Mouse (Mus musculus) hindbrain, embryonic 12.5 days (tissue): ENCODE data around the gene Ptprs. TPM values are rescaled to one million over a fixed set of nuclear protein-coding genes. Genes with fewer than 3 reads are reported as not detected.

Experiments used
- ATAC-seq: fragments of 200-750 bp; cut with Nextera tagmentation; 2 replicates; pipeline ENCODE4 v1.8.0; 2017; ENCODE audit warnings: moderate TSS enrichment; ENCODE audit not compliant: low FRiP score
- H3K27ac ChIP-seq: fragments of 300-500 bp; sonication (generic); 2 replicates; pipeline ENCODE4 v1.5.1; 2016; ENCODE audit warnings: mild to moderate bottlenecking
- H3K27me3 ChIP-seq: fragments of 300-500 bp; sonication (generic); 2 replicates; pipeline ENCODE4 v1.6.1; 2016; ENCODE audit warnings: mild to moderate bottlenecking
- H3K36me3 ChIP-seq: fragments of 300-500 bp; sonication (generic); 2 replicates; pipeline ENCODE4 v1.6.1; 2016; ENCODE audit warnings: mild to moderate bottlenecking
- H3K4me1 ChIP-seq: fragments of 300-500 bp; sonication (generic); 2 replicates; pipeline ENCODE4 v1.6.1; 2016
- H3K4me2 ChIP-seq: fragments of 300-500 bp; sonication (generic); replicated peaks from 2 replicates; pipeline ENCODE4 v1.6.1; 2016; ENCODE audit warnings: mild to moderate bottlenecking
- H3K4me3 ChIP-seq: fragments of 300-500 bp; sonication (generic); 2 replicates; pipeline ENCODE4 v1.5.1; 2016; ENCODE audit warnings: mild to moderate bottlenecking
- H3K9ac ChIP-seq: fragments of 300-500 bp; sonication (generic); 2 replicates; pipeline ENCODE4 v1.6.1; 2016; ENCODE audit warnings: mild to moderate bottlenecking, moderate library complexity
- H3K9me3 ChIP-seq: fragments of 300-500 bp; sonication (generic); replicated peaks from 2 replicates; pipeline ENCODE4 v1.6.1; 2016; ENCODE audit warnings: mild to moderate bottlenecking
- WGBS: fragments of 180-500 bp; shearing (Covaris S2); methylation state at CpG from one replicate; pipeline ENCODE4 v1.1.7; 2016; 5-methylcytosine and 5-hydroxymethylcytosine counted together
- polyA plus RNA-seq: library from polyadenylated mRNA; unstranded; fragments of >200 nt; fragmentation: Nextera tagmentation; extraction: Ambion mirVana; gene quantifications from 2 replicates; pipeline ENCODE4 v1.2.1, GENCODE M21; 2016

The Ptprs gene
- polyA plus RNA-seq, 1 experiment from 2014 or later = 316 TPM

GRCm38 (mm10) chr17:56463500-56463899, 12.8 kb downstream of the Ptprs start:
- Histone ChIP-seq H3K9ac (peak overlapping the region; percentile 49; the same call in 1 of the 2 replicates), H3K4me1 (peaks cover 86% of the 10 kb centered on the region), H3K27ac (peak overlapping the region; percentile 95), H3K9me3 (no peaks in the 10 kb centered on the region), H3K4me3 (no peak overlapping the region), H3K4me2 (peak overlapping the region; percentile 73), H3K36me3 (peaks cover 4% of the 10 kb centered on the region), H3K27me3 (no peaks in the 10 kb centered on the region)
- WGBS = 48% methylated on average over 1 of the region's 1 CpGs
- no peak for ATAC-seq

- 3% methylated on average over 17 of the region's 17 CpGs for WGBS
- Histone ChIP-seq H3K4me3 (peak overlapping the region; percentile 46), H3K27me3 (no peaks in the 10 kb centered on the region), H3K4me1 (peaks cover 81% of the 10 kb centered on the region), H3K27ac (peak overlapping the region; percentile 95), H3K36me3 (0 out of 2 replicates have a peak, but pooled peaks cover 5% of the 10 kb centered on the region), H3K9ac (peak overlapping the region; percentile 49; the same call in 1 of the 2 replicates), H3K4me2 (peak overlapping the region; percentile 73), H3K9me3 (no peaks in the 10 kb centered on the region)
- ATAC-seq = no peak
These were observed 13.3 kb downstream of the Ptprs start for GRCm38 (mm10) chr17:56462835-56463455.

DNA sequence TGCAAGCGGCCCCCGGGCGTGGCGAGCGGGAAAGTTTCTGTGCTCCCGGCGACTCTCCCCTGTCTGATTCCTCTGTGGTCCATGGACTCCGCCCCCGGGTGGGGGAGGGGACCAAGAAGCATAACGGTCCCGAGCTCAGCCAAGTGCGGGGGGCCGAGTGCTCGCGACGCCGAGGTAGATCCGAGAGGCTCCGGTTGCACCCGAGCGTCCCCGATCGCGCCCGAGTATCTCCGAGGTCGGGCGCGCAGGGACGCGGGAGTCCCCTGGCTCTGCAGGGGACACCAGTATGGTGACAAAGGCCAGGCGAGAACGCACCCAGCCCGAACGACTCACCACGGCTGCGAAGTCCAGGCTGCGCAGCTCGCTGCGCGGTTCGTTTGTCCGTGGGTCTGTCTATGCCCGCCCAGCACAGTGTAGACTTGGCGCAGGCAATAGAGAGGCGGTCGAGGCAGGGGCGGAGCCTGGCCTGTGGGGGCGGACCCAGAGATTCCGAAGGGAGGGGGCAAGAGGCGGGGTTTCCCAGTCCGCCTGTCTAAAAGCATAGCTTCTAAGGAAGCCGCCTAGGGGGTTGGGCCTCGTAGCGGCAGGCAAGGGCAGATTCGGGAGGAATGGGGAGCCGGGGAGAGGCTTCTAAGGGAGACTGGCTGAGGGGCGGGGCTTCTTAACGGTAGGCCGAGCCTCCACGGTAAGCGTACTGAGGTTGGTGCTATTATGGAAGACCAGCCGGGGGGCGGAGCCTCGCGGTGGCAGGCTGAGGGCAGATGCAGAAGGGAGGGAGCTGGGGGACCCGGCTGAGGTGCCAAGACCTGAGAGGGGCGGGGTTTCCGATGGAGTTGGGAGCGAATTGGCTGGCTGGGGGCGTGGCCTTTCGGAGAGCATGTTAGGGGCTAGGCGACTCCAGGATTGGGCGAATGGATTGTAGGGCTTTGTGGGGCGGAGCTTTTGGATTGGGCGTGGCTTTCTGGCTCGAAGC, 14.2 kb downstream of the Ptprs start:
- ATAC-seq = peak; percentile 93
- peaks cover 72% of the 10 kb centered on the region for H3K4me1 ChIP-seq

GRCm38 (mm10) chr17:56460876-56461275, 15.4 kb downstream of the Ptprs start:
- ATAC-seq = no peak

More for the DNA sequence above, 14.2 kb downstream of the Ptprs start:
- WGBS = under 1% methylated on average over 77 of the region's 77 CpGs
- peak overlapping the region; percentile 46 for H3K4me3 ChIP-seq
- H3K27me3 ChIP-seq = no peaks in the 10 kb centered on the region
- H3K36me3 ChIP-seq = peaks cover 11% of the 10 kb centered on the region; the same call in 1 of the 2 replicates
- peak overlapping the region; percentile 72 for H3K9ac ChIP-seq
- H3K9me3 ChIP-seq = no peaks in the 10 kb centered on the region
- peak overlapping the region; percentile 73 for H3K4me2 ChIP-seq
- H3K27ac ChIP-seq = peak overlapping the region; percentile 95

DNA sequence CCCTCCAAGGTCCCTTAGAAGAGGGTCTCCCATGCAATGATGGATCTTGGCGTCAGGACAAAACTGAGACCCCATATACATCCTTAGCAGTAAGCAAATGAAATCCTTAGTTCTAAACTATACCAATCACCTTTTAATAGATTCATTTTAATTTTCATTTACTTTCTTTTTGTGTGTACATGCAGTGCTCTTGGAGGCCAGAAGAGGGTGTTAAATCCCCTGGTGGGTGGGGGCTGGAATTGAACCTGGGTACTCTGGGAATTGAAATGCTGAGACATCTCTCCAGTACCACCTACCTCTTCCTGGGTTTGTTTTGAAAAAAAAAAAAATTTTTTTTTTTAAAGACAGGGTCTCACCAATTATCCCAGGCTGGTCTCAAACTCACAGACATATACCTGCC, 18.8 kb downstream of the Ptprs start:
- Histone ChIP-seq H3K9ac (no peak overlapping the region), H3K27me3 (no peaks in the 10 kb centered on the region), H3K4me3 (no peak overlapping the region), H3K27ac (no peak overlapping the region), H3K4me1 (peaks cover 44% of the 10 kb centered on the region), H3K4me2 (no peak overlapping the region), H3K9me3 (no peaks in the 10 kb centered on the region), H3K36me3 (peaks cover 57% of the 10 kb centered on the region)
- 91% methylated on average over 1 of the region's 1 CpGs for WGBS
- ATAC-seq = no peak

More at GRCm38 (mm10) chr17:56460876-56461275, 15.4 kb downstream of the Ptprs start:
- H3K27ac ChIP-seq = peak overlapping the region; percentile 95; the same call in 1 of the 2 replicates
- H3K4me2 ChIP-seq = peak overlapping the region; percentile 73
- H3K36me3 ChIP-seq = peaks cover 23% of the 10 kb centered on the region
- peak overlapping the region; percentile 46 for H3K4me3 ChIP-seq
- peak overlapping the region; percentile 72 for H3K9ac ChIP-seq
- WGBS = 22% methylated on average over 6 of the region's 6 CpGs
- H3K27me3 ChIP-seq = no peaks in the 10 kb centered on the region
- H3K9me3 ChIP-seq = no peaks in the 10 kb centered on the region
- H3K4me1 ChIP-seq = peaks cover 63% of the 10 kb centered on the region

DNA sequence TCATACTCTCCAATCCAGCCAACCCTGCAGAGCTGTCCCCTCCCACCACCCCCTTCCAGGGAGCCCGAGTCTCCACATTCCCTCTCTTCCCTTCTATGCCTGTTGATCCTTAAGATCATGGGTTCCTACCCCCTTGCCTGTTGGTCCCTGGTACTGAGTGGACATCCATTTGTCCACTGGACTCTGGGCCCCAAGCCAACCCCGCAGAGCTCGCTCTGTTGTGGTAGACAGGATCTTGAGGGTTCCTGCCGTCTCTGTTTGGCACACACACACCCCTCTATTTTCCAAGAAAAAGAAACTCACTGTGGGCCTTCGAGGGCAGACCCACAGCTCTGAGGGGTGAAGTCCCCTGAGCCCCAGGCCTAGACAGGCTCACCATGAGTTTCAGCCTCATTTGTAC, 19.9 kb downstream of the Ptprs start:
- no peak for ATAC-seq
- Histone ChIP-seq H3K36me3 (peaks cover 67% of the 10 kb centered on the region), H3K9ac (no peak overlapping the region), H3K27me3 (no peaks in the 10 kb centered on the region), H3K9me3 (no peaks in the 10 kb centered on the region), H3K4me3 (no peak overlapping the region), H3K27ac (no peak overlapping the region), H3K4me1 (peaks cover 39% of the 10 kb centered on the region), H3K4me2 (no peak overlapping the region)
- WGBS = 88% methylated on average over 5 of the region's 5 CpGs

GRCm38 (mm10) chr17:56453689-56454088, 22.6 kb downstream of the Ptprs start:
- Histone ChIP-seq H3K4me2 (no peak overlapping the region), H3K4me1 (peaks cover 14% of the 10 kb centered on the region), H3K9me3 (no peaks in the 10 kb centered on the region), H3K36me3 (peaks cover 91% of the 10 kb centered on the region), H3K9ac (no peak overlapping the region), H3K27me3 (no peaks in the 10 kb centered on the region), H3K27ac (0 out of 2 replicates have a peak overlapping the region, but pooled peaks have one; percentile 19), H3K4me3 (no peak overlapping the region)
- WGBS = 63% methylated on average over 4 of the region's 4 CpGs
- peak; percentile 14; the same call in 1 of the 2 replicates for ATAC-seq

- Histone ChIP-seq H3K9me3 (no peaks in the 10 kb centered on the region), H3K27me3 (no peaks in the 10 kb centered on the region), H3K9ac (no peak overlapping the region), H3K4me3 (no peak overlapping the region), H3K4me2 (no peak overlapping the region), H3K36me3 (peaks cover 95% of the 10 kb centered on the region), H3K27ac (0 out of 2 replicates have a peak overlapping the region, but pooled peaks have one; percentile 19), H3K4me1 (peaks cover 12% of the 10 kb centered on the region; the same call in 1 of the 2 replicates)
- ATAC-seq = peak; percentile 27
- 68% methylated on average over 4 of the region's 4 CpGs for WGBS
These were observed 23.0 kb downstream of the Ptprs start for GRCm38 (mm10) chr17:56453251-56453650.

DNA sequence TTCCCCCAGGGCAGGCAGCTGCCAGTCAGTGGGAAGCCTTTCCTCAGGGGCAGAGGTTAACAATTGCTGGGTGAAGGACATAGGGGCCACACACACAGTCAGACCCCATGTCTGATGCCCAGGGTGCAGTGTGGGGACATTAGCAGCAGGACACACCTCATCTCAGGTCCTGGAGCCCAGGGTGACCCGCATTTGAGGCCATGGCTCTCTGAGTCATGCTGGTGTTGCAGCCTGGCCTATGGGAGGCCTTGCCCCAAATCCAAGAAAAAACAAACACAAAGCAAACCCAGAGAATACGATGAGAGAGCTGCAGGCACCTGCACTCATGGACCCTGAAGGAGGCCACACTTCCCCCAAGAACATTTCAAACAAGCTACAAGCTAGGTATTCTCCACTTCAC, 28.6 kb downstream of the Ptprs start:
- WGBS = 76% methylated on average over 2 of the region's 2 CpGs
- Histone ChIP-seq H3K4me3 (no peak overlapping the region), H3K27ac (no peak overlapping the region), H3K27me3 (no peaks in the 10 kb centered on the region), H3K36me3 (peaks cover 90% of the 10 kb centered on the region), H3K9me3 (no peaks in the 10 kb centered on the region), H3K9ac (no peak overlapping the region), H3K4me2 (no peak overlapping the region), H3K4me1 (peaks cover 14% of the 10 kb centered on the region)
- no peak for ATAC-seq

- Histone ChIP-seq H3K36me3 (peaks cover 86% of the 10 kb centered on the region), H3K9ac (no peak overlapping the region), H3K4me3 (no peak overlapping the region), H3K4me1 (peaks cover 27% of the 10 kb centered on the region), H3K27me3 (no peaks in the 10 kb centered on the region), H3K4me2 (no peak overlapping the region), H3K9me3 (no peaks in the 10 kb centered on the region), H3K27ac (peak overlapping the region; percentile 49; the same call in 1 of the 2 replicates)
- peak; percentile 44 for ATAC-seq
- WGBS = 43% methylated on average over 14 of the region's 14 CpGs
These were observed 30.9 kb downstream of the Ptprs start for GRCm38 (mm10) chr17:56445397-56445796.

DNA sequence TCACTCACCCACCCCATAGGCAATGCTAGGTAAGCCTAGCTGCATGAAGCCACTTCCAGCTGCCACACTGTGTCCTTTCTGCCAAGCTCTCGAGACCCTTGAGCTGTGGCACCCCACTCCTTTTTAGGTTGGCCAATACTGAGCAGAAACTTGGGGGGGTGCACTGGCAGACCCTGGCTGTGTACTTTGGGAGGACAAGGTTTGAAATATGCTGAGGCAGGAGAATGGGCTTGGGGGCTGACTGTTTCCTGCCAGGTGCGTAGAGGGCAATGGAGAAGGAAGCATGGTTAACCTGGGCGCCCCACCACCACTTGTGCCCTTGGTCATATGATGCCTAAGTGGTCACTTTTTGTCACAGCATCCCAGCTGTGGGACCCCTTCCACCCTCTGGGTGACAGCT, 31.5 kb downstream of the Ptprs start:
- ATAC-seq = no peak
- H3K4me3 ChIP-seq = no peak overlapping the region
- peaks cover 33% of the 10 kb centered on the region for H3K4me1 ChIP-seq
- H3K4me2 ChIP-seq = no peak overlapping the region
- H3K27me3 ChIP-seq = no peaks in the 10 kb centered on the region
- WGBS = 91% methylated on average over 3 of the region's 3 CpGs
- no peak overlapping the region for H3K9ac ChIP-seq
- H3K36me3 ChIP-seq = peaks cover 83% of the 10 kb centered on the region
- peak overlapping the region; percentile 17; the same call in 1 of the 2 replicates for H3K27ac ChIP-seq
- H3K9me3 ChIP-seq = no peaks in the 10 kb centered on the region

GRCm38 (mm10) chr17:56443341-56443795, 32.9 kb downstream of the Ptprs start:
- Histone ChIP-seq H3K27ac (0 out of 2 replicates have a peak overlapping the region, but pooled peaks have one; percentile 12), H3K4me1 (peaks cover 38% of the 10 kb centered on the region), H3K9ac (no peak overlapping the region), H3K36me3 (peaks cover 79% of the 10 kb centered on the region), H3K9me3 (no peaks in the 10 kb centered on the region), H3K4me3 (no peak overlapping the region), H3K27me3 (no peaks in the 10 kb centered on the region), H3K4me2 (no peak overlapping the region)
- 85% methylated on average over 5 of the region's 5 CpGs for WGBS
- no peak for ATAC-seq
